Mouse (Mus musculus): ENCODE measurements around the gene Samsn1.

DNA sequence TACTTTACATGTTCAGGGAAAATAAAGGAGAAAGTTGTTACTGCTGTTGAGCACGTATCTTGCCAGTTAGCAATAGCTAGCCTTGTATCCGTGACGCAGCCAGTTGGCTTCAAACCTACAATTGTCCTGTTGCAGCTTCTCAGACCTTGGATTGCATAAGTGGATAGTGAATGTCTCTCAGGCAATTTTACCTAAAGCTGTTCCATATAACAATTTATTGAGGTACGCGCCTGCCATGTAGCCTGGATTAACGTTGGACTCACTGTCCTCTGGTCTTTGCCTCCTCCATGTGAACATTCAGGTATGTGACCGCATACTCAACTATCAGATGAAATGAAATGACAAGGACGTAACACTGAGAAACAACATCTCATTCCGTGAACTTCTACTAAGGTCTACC lies 179.1 kb downstream of the Samsn1 start:
- no peak for TF ChIP-seq ZC3H11A (IDR thresholded peaks at IDR 0.05; ENCODE audit: borderline replicate concordance, low read depth, low read length)
- no peak for TF ChIP-seq HCFC1 (IDR thresholded peaks at IDR 0.05; ENCODE audit: borderline replicate concordance, insufficient read depth, low read length)
- TF ChIP-seq MAFK (IDR thresholded peaks at IDR 0.05; ENCODE audit: insufficient read depth, low read depth, low read length): no peak
- TF ChIP-seq CHD2 (IDR thresholded peaks at IDR 0.05; ENCODE audit: low read depth, low read length): no peak

All from ES-E14 (cell line).